Mouse (Mus musculus): ENCODE measurements around the gene Def6. TPM values are rescaled to one million over a fixed set of nuclear protein-coding genes. Genes with fewer than 3 reads are reported as not detected.

Def6 gene
- polyA plus RNA-seq, 1 experiment from 2014 or later, result 7.2 TPM

GRCm38 (mm10) chr17:28180783-28181544, 26.6 kb upstream of the Def6 start:
- Histone ChIP-seq H3K36me3 (ENCODE audit: insufficient read depth, low read length) (no peaks in the 10 kb centered on the region), H3K9me3 (ENCODE audit: low read length) (no peaks in the 10 kb centered on the region), H3K4me2 (replicated peaks; ENCODE audit: low read depth, low read length) (no peak overlapping the region), H3K9ac (replicated peaks; ENCODE audit: low read length) (0 out of 2 replicates have a peak overlapping the region, but pooled peaks have one; percentile 6), H3K4me1 (ENCODE audit: insufficient read depth, low read length) (peaks cover 34% of the 10 kb centered on the region), H3K27ac (ENCODE audit: low read length) (no peak overlapping the region), H3K27me3 (ENCODE audit: insufficient read depth, low read length) (no peaks in the 10 kb centered on the region), H3K4me3 (ENCODE audit: low read length) (no peak overlapping the region)
- ATAC-seq (ENCODE audit: low FRiP score, low TSS enrichment), result no peak
- 81% methylated on average over 15 of the region's 15 CpGs for WGBS

- no peaks in the 10 kb centered on the region for H3K9me3 ChIP-seq (ENCODE audit: low read length)
- peaks cover 5% of the 10 kb centered on the region; the same call in 1 of the 2 replicates for H3K36me3 ChIP-seq (ENCODE audit: insufficient read depth, low read length)
- 89% methylated on average over 7 of the region's 7 CpGs for WGBS
- ATAC-seq (ENCODE audit: low FRiP score, low TSS enrichment), result no peak
- peaks cover 10% of the 10 kb centered on the region for H3K4me1 ChIP-seq (ENCODE audit: insufficient read depth, low read length)
- no peak overlapping the region for H3K9ac ChIP-seq (replicated peaks; ENCODE audit: low read length)
- H3K4me3 ChIP-seq (ENCODE audit: low read length), result no peak overlapping the region
- no peaks in the 10 kb centered on the region for H3K27me3 ChIP-seq (ENCODE audit: insufficient read depth, low read length)
- H3K27ac ChIP-seq (ENCODE audit: low read length), result no peak overlapping the region
- H3K4me2 ChIP-seq (replicated peaks; ENCODE audit: low read depth, low read length), result no peak overlapping the region
These were observed 22.5 kb upstream of the Def6 start for GRCm38 (mm10) chr17:28184971-28185638.

- H3K4me2 ChIP-seq (replicated peaks; ENCODE audit: low read depth, low read length), result no peak overlapping the region
- no peak overlapping the region for H3K27ac ChIP-seq (ENCODE audit: low read length)
- H3K36me3 ChIP-seq (ENCODE audit: insufficient read depth, low read length), result peaks cover 32% of the 10 kb centered on the region
- H3K27me3 ChIP-seq (ENCODE audit: insufficient read depth, low read length), result no peaks in the 10 kb centered on the region
- peak; percentile 54; the same call in 1 of the 2 replicates for ATAC-seq (ENCODE audit: low FRiP score, low TSS enrichment)
- H3K9me3 ChIP-seq (ENCODE audit: low read length), result no peaks in the 10 kb centered on the region
- 83% methylated on average over 5 of the region's 5 CpGs for WGBS
- no peak overlapping the region for H3K9ac ChIP-seq (replicated peaks; ENCODE audit: low read length)
- peaks cover 4% of the 10 kb centered on the region; the same call in 1 of the 2 replicates for H3K4me1 ChIP-seq (ENCODE audit: insufficient read depth, low read length)
- no peak overlapping the region for H3K4me3 ChIP-seq (ENCODE audit: low read length)
These were observed 19.3 kb upstream of the Def6 start for GRCm38 (mm10) chr17:28188313-28188712.

- no peak overlapping the region for H3K4me2 ChIP-seq (replicated peaks; ENCODE audit: low read depth, low read length)
- peaks cover 70% of the 10 kb centered on the region for H3K36me3 ChIP-seq (ENCODE audit: insufficient read depth, low read length)
- peaks cover 9% of the 10 kb centered on the region; the same call in 1 of the 2 replicates for H3K4me1 ChIP-seq (ENCODE audit: insufficient read depth, low read length)
- no peak overlapping the region for H3K4me3 ChIP-seq (ENCODE audit: low read length)
- ATAC-seq (ENCODE audit: low FRiP score, low TSS enrichment), result no peak
- 61% methylated on average over 1 of the region's 1 CpGs for WGBS
- no peaks in the 10 kb centered on the region for H3K9me3 ChIP-seq (ENCODE audit: low read length)
- no peak overlapping the region for H3K27ac ChIP-seq (ENCODE audit: low read length)
- no peak overlapping the region for H3K9ac ChIP-seq (replicated peaks; ENCODE audit: low read length)
- H3K27me3 ChIP-seq (ENCODE audit: insufficient read depth, low read length), result no peaks in the 10 kb centered on the region
These were observed 14.8 kb upstream of the Def6 start for GRCm38 (mm10) chr17:28192754-28193153.

GRCm38 (mm10) chr17:28193559-28193958, 14.0 kb upstream of the Def6 start:
- Histone ChIP-seq H3K36me3 (ENCODE audit: insufficient read depth, low read length) (peaks cover 76% of the 10 kb centered on the region), H3K4me1 (ENCODE audit: insufficient read depth, low read length) (peaks cover 7% of the 10 kb centered on the region; the same call in 1 of the 2 replicates), H3K27ac (ENCODE audit: low read length) (no peak overlapping the region), H3K9ac (replicated peaks; ENCODE audit: low read length) (no peak overlapping the region), H3K4me2 (replicated peaks; ENCODE audit: low read depth, low read length) (no peak overlapping the region), H3K27me3 (ENCODE audit: insufficient read depth, low read length) (no peaks in the 10 kb centered on the region), H3K9me3 (ENCODE audit: low read length) (no peaks in the 10 kb centered on the region), H3K4me3 (ENCODE audit: low read length) (no peak overlapping the region)
- ATAC-seq (ENCODE audit: low FRiP score, low TSS enrichment), result no peak
- WGBS, result 88% methylated on average over 3 of the region's 3 CpGs

- H3K9me3 ChIP-seq (ENCODE audit: low read length), result no peaks in the 10 kb centered on the region
- peaks cover 82% of the 10 kb centered on the region for H3K36me3 ChIP-seq (ENCODE audit: insufficient read depth, low read length)
- H3K9ac ChIP-seq (replicated peaks; ENCODE audit: low read length), result no peak overlapping the region
- H3K4me2 ChIP-seq (replicated peaks; ENCODE audit: low read depth, low read length), result no peak overlapping the region
- H3K4me1 ChIP-seq (ENCODE audit: insufficient read depth, low read length), result peaks cover 7% of the 10 kb centered on the region; the same call in 1 of the 2 replicates
- ATAC-seq (ENCODE audit: low FRiP score, low TSS enrichment), result no peak
- H3K27ac ChIP-seq (ENCODE audit: low read length), result no peak overlapping the region
- no peaks in the 10 kb centered on the region for H3K27me3 ChIP-seq (ENCODE audit: insufficient read depth, low read length)
- H3K4me3 ChIP-seq (ENCODE audit: low read length), result no peak overlapping the region
- WGBS, result 94% methylated on average over 10 of the region's 10 CpGs
These were observed 12.5 kb upstream of the Def6 start for GRCm38 (mm10) chr17:28195033-28195432.

- Histone ChIP-seq H3K4me3 (ENCODE audit: low read length) (no peak overlapping the region), H3K27ac (ENCODE audit: low read length) (no peak overlapping the region), H3K9me3 (ENCODE audit: low read length) (no peaks in the 10 kb centered on the region), H3K9ac (replicated peaks; ENCODE audit: low read length) (no peak overlapping the region), H3K4me1 (ENCODE audit: insufficient read depth, low read length) (peaks cover 7% of the 10 kb centered on the region; the same call in 1 of the 2 replicates), H3K27me3 (ENCODE audit: insufficient read depth, low read length) (no peaks in the 10 kb centered on the region), H3K4me2 (replicated peaks; ENCODE audit: low read depth, low read length) (no peak overlapping the region), H3K36me3 (ENCODE audit: insufficient read depth, low read length) (peaks cover 86% of the 10 kb centered on the region)
- ATAC-seq (ENCODE audit: low FRiP score, low TSS enrichment), result no peak
- 57% methylated on average over 18 of the region's 18 CpGs for WGBS
These were observed 9.9 kb upstream of the Def6 start for GRCm38 (mm10) chr17:28197646-28198045.

- Histone ChIP-seq H3K9ac (replicated peaks; ENCODE audit: low read length) (no peak overlapping the region), H3K9me3 (ENCODE audit: low read length) (no peaks in the 10 kb centered on the region), H3K27ac (ENCODE audit: low read length) (no peak overlapping the region), H3K4me3 (ENCODE audit: low read length) (no peak overlapping the region), H3K27me3 (ENCODE audit: insufficient read depth, low read length) (no peaks in the 10 kb centered on the region), H3K4me1 (ENCODE audit: insufficient read depth, low read length) (peaks cover 10% of the 10 kb centered on the region), H3K36me3 (ENCODE audit: insufficient read depth, low read length) (peaks cover 56% of the 10 kb centered on the region), H3K4me2 (replicated peaks; ENCODE audit: low read depth, low read length) (no peak overlapping the region)
- WGBS, result 82% methylated on average over 14 of the region's 14 CpGs
- ATAC-seq (ENCODE audit: low FRiP score, low TSS enrichment), result no peak
These were observed 5.6 kb upstream of the Def6 start for GRCm38 (mm10) chr17:28201982-28202381.

- no peak overlapping the region for H3K4me2 ChIP-seq (replicated peaks; ENCODE audit: low read depth, low read length)
- no peaks in the 10 kb centered on the region for H3K9me3 ChIP-seq (ENCODE audit: low read length)
- H3K27ac ChIP-seq (ENCODE audit: low read length), result no peak overlapping the region
- H3K36me3 ChIP-seq (ENCODE audit: insufficient read depth, low read length), result peaks cover 39% of the 10 kb centered on the region
- no peak for ATAC-seq (ENCODE audit: low FRiP score, low TSS enrichment)
- 42% methylated on average over 14 of the region's 14 CpGs for WGBS
- no peak overlapping the region for H3K4me3 ChIP-seq (ENCODE audit: low read length)
- H3K4me1 ChIP-seq (ENCODE audit: insufficient read depth, low read length), result peaks cover 24% of the 10 kb centered on the region
- H3K27me3 ChIP-seq (ENCODE audit: insufficient read depth, low read length), result no peaks in the 10 kb centered on the region
- no peak overlapping the region for H3K9ac ChIP-seq (replicated peaks; ENCODE audit: low read length)
These were observed 3.4 kb upstream of the Def6 start for GRCm38 (mm10) chr17:28204052-28204720.

Data from kidney, embryonic 16.5 days (tissue).